Mouse (Mus musculus) kidney, postnatal 25 days (tissue): ENCODE results near the gene Cdh3.
"Not testable (repeated sequence)": the region's sequence is repeated elsewhere in the genome, so short reads cannot be mapped to it uniquely, and the experiment has no call there.

Experiments used
- DNase-seq, 2 experiments: peaks; one replicate each; pipeline ENCODE4 v3.0.0; 2021; ENCODE audit warnings: mixed read lengths in 2 of 2

The Cdh3 gene

GRCm38 (mm10) chr8:106571551-106572172, 61.0 kb downstream of the Cdh3 start:
- peak; percentile 45 to 53 for DNase-seq

DNA sequence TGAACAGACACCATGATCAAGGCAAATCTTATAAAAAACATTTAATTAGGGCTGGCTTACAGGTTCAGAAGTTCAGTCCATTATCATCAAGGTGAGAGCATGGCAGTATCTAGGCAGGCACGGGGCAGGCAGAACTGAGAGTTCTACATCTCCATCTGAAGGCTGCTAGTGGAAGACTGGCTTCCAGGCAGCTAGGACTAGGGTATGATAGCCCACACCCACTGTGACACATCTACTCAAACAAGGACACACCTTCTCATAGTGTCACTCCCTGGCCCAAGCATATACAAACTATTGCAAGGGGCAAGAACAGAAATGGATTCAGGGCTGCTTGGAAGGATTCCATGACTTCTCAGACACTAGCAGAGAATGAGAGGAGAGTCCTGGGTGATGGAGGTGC, 61.5 kb downstream of the Cdh3 start:
- DNase-seq = not testable (repeated sequence)

DNA sequence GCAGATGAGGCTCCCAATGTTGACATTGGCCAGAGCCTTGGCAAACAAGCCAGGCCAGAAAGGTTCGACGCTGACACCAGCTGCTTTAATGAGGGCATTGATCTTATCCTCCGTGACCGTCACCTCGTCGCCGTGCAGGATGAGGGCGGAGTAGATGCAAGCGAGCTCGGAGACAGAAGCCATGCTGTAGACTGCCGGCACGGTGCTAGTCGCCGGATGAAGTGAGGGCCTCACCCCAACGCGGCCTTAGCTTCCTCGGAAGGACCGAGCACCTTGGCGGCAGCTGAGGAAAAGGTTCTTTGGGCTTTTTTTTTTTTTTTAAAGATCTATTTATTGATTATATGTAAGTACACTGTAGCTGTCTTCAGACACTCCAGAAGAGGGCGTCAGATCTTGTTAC, 62.5 kb downstream of the Cdh3 start, which contains the start of gene Gm10073:
TSS of gene Gm10073 (minus strand) at position 294 of the 400 bp plus-strand sequence.
- DNase-seq = not testable (repeated sequence)

GRCm38 (mm10) chr8:106574283-106574682, 63.6 kb downstream of the Cdh3 start:
- no peak for DNase-seq

DNA sequence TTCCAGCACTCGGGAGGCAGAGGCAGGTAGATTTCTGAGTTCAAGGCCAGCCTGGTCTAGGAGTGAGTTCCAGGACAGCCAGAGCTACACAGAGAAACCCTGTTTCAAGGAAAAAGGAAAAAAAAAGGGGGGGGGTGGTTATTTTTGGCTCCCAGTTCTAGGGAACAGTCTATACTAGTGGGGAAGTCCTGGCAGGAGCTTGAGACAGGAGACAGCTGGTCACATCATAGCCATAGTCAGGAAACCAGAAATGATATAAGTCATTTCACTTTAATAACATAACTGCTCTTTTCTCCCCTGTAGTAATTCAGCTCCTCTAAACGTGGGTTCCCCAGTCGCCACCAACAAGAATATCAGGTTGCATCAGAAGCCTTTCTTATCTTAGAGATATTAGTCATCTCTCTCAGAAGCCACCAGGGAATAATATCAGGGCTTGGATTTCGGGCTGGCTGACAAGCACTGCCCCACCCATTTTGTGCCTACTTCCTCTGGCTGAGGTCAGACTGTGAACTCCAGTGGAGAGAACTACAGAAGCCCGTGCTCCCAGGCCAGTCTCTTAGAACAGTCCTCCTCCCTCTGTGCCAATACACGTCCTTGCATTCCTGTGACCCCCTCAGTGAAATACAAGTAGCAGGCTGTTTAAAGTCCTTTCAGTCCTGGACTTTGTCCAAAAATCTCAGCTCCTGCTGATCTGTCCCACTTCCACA, 66.3 kb downstream of the Cdh3 start:
- peak; percentile 45 to 75 for DNase-seq

GRCm38 (mm10) chr8:106579510-106579909, 68.8 kb downstream of the Cdh3 start:
- DNase-seq = no peak

- DNase-seq = peak in 1 of 2 experiments; percentile 67
Observed at GRCm38 (mm10) chr8:106581344-106582088, 70.8 kb downstream of the Cdh3 start.

GRCm38 (mm10) chr8:106584942-106585670, 74.4 kb downstream of the Cdh3 start:
- DNase-seq = peak; percentile 40 to 70

GRCm38 (mm10) chr8:106585671-106586037, 75.0 kb downstream of the Cdh3 start:
- no peak for DNase-seq

- no peak for DNase-seq
Observed at GRCm38 (mm10) chr8:106586896-106587295, 76.2 kb downstream of the Cdh3 start.

GRCm38 (mm10) chr8:106588443-106589431, 78.0 kb downstream of the Cdh3 start:
- peak; percentile 31 to 65 for DNase-seq

GRCm38 (mm10) chr8:106592458-106592857, 81.8 kb downstream of the Cdh3 start:
- no peak for DNase-seq

DNA sequence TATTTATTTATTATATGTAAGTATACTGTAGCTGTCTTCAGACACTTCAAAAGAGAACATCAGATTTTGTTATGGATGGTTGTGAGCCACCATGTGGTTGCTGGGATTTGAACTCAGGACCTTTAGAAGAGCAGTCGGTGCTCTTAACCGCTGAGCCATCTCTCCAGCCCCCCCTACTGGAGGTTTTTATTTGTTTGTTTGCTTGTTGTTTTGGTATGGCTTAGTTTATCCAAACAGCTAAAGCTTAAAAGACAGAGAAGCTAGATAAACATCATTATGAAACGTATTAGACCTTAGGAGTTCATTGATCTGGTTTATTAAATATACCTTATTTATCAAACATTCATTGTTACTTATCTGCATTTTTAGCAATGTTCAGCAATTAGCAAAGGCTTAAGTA, 84.9 kb downstream of the Cdh3 start:
- DNase-seq = not testable (repeated sequence)

DNA sequence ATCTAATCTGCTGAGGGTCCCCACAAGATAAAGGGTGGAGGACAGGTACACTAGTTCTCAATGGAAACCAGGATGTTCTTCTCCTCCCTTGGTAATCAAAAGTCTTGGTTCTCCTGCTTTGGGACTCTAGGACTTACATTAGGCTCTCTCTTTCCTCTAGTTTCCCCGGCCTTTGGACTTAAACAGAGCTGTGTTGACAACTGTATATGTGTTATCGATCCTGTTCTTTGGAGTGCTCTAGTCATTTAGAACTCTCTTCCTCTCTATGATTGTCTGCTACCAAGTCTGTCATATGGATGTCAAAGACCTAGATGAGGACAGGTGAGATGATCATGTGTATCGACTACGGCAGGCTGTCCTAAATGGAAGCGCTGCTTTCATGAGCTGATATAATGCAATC, 86.4 kb downstream of the Cdh3 start:
- DNase-seq = no peak

GRCm38 (mm10) chr8:106599265-106599979, 88.7 kb downstream of the Cdh3 start:
- no peak for DNase-seq

GRCm38 (mm10) chr8:106603131-106603819, 92.6 kb downstream of the Cdh3 start, which contains the start of gene Cdh1:
TSS of gene Cdh1 (plus strand) at chr8:106603351.
- peak; percentile 92 to 97 for DNase-seq

DNA sequence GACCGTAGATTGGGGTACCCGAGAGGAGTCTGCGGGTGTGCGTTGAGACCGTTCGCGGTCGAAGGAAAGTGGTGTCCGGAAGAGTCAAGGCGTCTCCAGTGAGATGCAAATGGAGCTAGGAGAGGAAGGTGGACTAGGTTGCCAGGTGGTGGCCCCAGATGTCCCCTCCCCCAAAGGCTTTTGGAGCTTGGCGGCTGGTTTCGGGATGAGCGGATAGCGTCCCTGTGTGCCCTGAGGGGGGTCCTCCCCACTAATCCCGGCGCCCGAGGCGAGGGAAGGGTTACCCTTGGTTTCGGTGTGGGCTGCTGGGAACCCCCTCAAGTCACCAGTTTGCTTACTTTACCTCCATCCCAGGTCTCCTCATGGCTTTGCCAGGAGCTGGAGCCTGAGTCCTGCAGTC, 93.2 kb downstream of the Cdh3 start:
- DNase-seq = peak in 1 of 2 experiments; percentile 60

DNA sequence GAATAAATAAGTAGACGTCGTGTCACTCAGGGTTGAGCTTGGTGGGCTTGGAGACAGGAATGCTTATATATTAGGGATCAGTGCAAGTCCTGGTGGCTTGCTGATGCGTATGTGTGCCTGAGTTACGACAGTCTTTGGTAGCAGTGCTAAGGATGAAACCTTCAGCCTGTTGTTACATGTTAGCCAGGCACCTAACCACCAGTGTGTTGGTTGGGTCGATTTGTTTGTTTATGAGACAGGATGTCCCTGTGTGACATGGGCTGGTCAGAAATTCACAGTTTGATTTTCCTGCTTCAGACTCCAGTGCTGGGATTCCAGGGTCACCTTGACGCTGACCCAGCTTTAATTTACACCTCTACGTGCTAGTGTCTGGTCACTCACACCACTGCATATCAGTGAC, 95.0 kb downstream of the Cdh3 start:
- DNase-seq = no peak

- no peak for DNase-seq
Observed at GRCm38 (mm10) chr8:106606121-106606520, 95.4 kb downstream of the Cdh3 start.

DNA sequence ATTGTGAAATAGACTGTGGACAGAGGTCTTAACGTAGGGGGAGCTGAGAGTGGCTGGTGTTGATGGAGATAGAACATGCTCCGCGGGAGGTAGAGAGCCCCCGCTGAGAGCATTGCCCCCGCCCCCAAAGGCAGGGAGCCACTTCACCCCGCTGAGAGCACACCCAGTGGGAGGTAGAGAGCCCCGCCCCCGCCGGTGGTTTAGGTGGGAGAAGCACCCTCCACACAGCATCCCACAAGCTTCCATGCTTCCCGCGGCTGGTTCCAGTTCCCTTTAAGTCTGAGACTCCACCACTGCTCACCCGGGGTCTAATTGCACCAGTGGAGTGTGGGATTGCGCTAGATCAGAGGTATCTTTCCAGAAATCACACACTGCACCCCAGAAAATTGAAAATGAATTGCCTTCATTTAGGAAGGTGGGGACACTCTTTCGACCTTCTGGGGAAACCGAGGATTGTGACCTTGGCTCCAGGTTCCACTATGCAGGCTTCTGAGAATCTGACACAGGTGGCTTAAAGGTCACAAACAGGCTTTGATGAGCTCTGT, 96.0 kb downstream of the Cdh3 start:
- DNase-seq = no peak
